Mouse (Mus musculus) neural tube, embryonic 10.5 days (tissue): ENCODE data around the gene Nid1.

Experiments used
- DNase-seq: peaks from one replicate; pipeline ENCODE4 v3.0.0-alpha.2; 2017; ENCODE audit warnings: low spot score; ENCODE audit errors: extremely low spot score

Nid1 gene

GRCm38 (mm10) chr13:13489861-13490260, 52.5 kb downstream of the Nid1 start:
- no peak for DNase-seq

GRCm38 (mm10) chr13:13492151-13492550, 54.8 kb downstream of the Nid1 start:
- DNase-seq: no peak

GRCm38 (mm10) chr13:13493517-13493916, 56.2 kb downstream of the Nid1 start:
- no peak for DNase-seq

GRCm38 (mm10) chr13:13498022-13498421, 60.7 kb downstream of the Nid1 start:
- DNase-seq: no peak

GRCm38 (mm10) chr13:13502406-13502805, 65.1 kb downstream of the Nid1 start:
- DNase-seq: no peak

- DNase-seq: no peak
Observed at GRCm38 (mm10) chr13:13503695-13504386, 66.5 kb downstream of the Nid1 start.

- DNase-seq: no peak
Observed at GRCm38 (mm10) chr13:13505063-13505462, 67.7 kb downstream of the Nid1 start.

- no peak for DNase-seq
Observed at GRCm38 (mm10) chr13:13506556-13506955, 69.2 kb downstream of the Nid1 start.

GRCm38 (mm10) chr13:13514861-13515260, 77.5 kb downstream of the Nid1 start:
- DNase-seq: no peak

GRCm38 (mm10) chr13:13516376-13517225, 79.2 kb downstream of the Nid1 start:
- peak; percentile 85 for DNase-seq

- no peak for DNase-seq
Observed at GRCm38 (mm10) chr13:13518114-13518513, 80.8 kb downstream of the Nid1 start.

- DNase-seq: no peak
Observed at GRCm38 (mm10) chr13:13520436-13520835, 83.1 kb downstream of the Nid1 start.

- DNase-seq: no peak
Observed at GRCm38 (mm10) chr13:13523625-13524584, 86.6 kb downstream of the Nid1 start.

- no peak for DNase-seq
Observed at GRCm38 (mm10) chr13:13525205-13525604, 87.9 kb downstream of the Nid1 start.

- no peak for DNase-seq
Observed at GRCm38 (mm10) chr13:13525877-13526276, 88.5 kb downstream of the Nid1 start.

GRCm38 (mm10) chr13:13529115-13529542, 91.8 kb downstream of the Nid1 start:
- DNase-seq: no peak

GRCm38 (mm10) chr13:13530913-13531312, 93.6 kb downstream of the Nid1 start:
- DNase-seq: no peak

- DNase-seq: no peak
Observed at GRCm38 (mm10) chr13:13531923-13532322, 94.6 kb downstream of the Nid1 start.

- DNase-seq: no peak
Observed at GRCm38 (mm10) chr13:13536555-13536954, 99.2 kb downstream of the Nid1 start.

GRCm38 (mm10) chr13:13537272-13538015, 100.1 kb downstream of the Nid1 start:
- DNase-seq: no peak
